Mouse (Mus musculus): ENCODE measurements around the gene Fstl4.

GRCm38 (mm10) chr11:53097870-53098269 lies 333.4 kb downstream of the Fstl4 start:
- TF ChIP-seq POLR2A (IDR thresholded peaks at IDR 0.05; ENCODE audit: borderline replicate concordance, low read depth, low read length): no peak
- no peak for TF ChIP-seq CTCF (IDR thresholded peaks at IDR 0.05; ENCODE audit: low read depth, low read length)
